Mouse (Mus musculus): ENCODE results near the gene Cd200.

GRCm38 (mm10) chr16:45336478-45336877, 72.4 kb downstream of the Cd200 start:
- no peak for TF ChIP-seq EP300 (IDR thresholded peaks at IDR 0.05)
- TF ChIP-seq CTCF (IDR thresholded peaks at IDR 0.05) = no peak

Measured in lung, postnatal 0 days (tissue).